Mouse (Mus musculus) midbrain, embryonic 12.5 days (tissue): ENCODE measurements around the gene Ints1. TPM values are rescaled to one million over a fixed set of nuclear protein-coding genes. Genes with fewer than 3 reads are reported as not detected.

Experiments
- ATAC-seq: fragments of 200-750 bp; cut with Nextera tagmentation; 2 replicates; pipeline ENCODE4 v1.8.0; 2017; ENCODE audit warnings: low read depth, moderate TSS enrichment, moderate library complexity; ENCODE audit not compliant: low FRiP score
- H3K27ac ChIP-seq: fragments of 300-500 bp; sonication (generic); replicated peaks from 2 replicates; pipeline ENCODE4 v1.5.1; 2016; ENCODE audit warnings: mild to moderate bottlenecking
- H3K27me3 ChIP-seq: fragments of 300-500 bp; sonication (generic); 2 replicates; pipeline ENCODE4 v1.6.1; 2016; ENCODE audit warnings: mild to moderate bottlenecking
- H3K36me3 ChIP-seq: fragments of 300-500 bp; sonication (generic); 2 replicates; pipeline ENCODE4 v1.6.1; 2016
- H3K4me1 ChIP-seq: fragments of 300-500 bp; sonication (generic); 2 replicates; pipeline ENCODE4 v1.6.1; 2016
- H3K4me2 ChIP-seq: fragments of 300-500 bp; sonication (generic); replicated peaks from 2 replicates; pipeline ENCODE4 v1.6.1; 2016; ENCODE audit warnings: mild to moderate bottlenecking, moderate library complexity
- H3K4me3 ChIP-seq: fragments of 300-500 bp; sonication (generic); 2 replicates; pipeline ENCODE4 v1.5.1; 2016; ENCODE audit warnings: mild to moderate bottlenecking
- H3K9ac ChIP-seq: fragments of 300-500 bp; sonication (generic); replicated peaks from 2 replicates; pipeline ENCODE4 v1.6.1; 2016; ENCODE audit warnings: mild to moderate bottlenecking, moderate library complexity
- H3K9me3 ChIP-seq: fragments of 300-500 bp; sonication (generic); 2 replicates; pipeline ENCODE4 v1.6.1; 2016; ENCODE audit warnings: mild to moderate bottlenecking
- WGBS: fragments of 180-500 bp; shearing (Covaris S2); methylation state at CpG from one replicate; pipeline ENCODE4 v1.1.7; 2016; 5-methylcytosine and 5-hydroxymethylcytosine counted together
- polyA plus RNA-seq: library from polyadenylated mRNA; unstranded; fragments of >200 nt; fragmentation: Nextera tagmentation; extraction: Ambion mirVana; gene quantifications from 2 replicates; pipeline ENCODE4 v1.2.1, GENCODE M21; 2016

Gene Ints1
- polyA plus RNA-seq, 1 experiment from 2014 or later = 39.8 TPM

DNA sequence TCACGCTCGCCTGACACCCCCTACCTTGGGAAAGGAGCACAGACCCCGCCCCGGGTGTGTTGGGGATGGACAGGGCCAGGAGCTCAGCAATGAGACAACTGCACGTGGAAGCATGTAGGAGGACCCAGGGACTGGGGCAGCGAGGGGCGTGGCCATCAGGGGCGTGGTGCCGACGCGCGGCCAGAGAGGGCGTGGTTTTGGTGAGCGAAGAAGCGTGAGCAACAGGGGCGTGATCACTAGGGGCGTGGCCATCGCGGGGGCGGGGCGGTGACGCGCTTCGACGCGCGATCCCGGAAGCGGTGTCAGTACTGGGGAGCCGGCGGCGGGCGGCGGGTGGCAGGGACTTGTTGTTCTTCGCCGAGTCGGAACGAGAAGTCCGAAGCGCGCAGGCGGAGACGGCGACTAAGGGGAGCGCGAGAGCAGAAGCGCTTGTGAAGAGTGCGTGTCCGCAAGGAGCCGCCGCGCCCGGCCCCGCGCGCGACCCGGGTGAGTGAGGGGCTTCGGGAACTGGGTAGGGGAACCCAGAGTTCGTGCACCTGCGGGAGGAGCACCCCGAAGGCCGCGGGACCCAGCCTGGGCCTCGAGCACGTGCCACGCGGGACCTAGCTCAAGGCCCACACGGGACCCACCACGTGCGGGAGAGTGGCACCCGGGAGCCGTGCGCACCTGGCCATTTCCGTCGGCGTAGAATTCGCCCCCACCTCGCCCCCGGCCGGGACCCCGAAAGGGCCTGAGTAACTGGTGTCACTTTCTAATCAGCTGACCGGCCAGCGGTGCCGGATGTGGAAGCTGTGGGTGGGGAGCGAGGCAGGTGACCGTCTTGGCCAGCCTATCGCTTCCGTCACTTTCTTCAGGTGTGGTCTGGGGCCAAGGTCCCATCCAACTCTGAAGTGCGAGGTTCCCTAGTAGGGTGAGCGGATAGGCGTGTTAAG lies 16.0 kb upstream of the Ints1 start, which contains the start of gene Mafk:
TSS of gene Mafk (plus strand) at position 287 of the 932 bp plus-strand sequence.
- H3K4me1 ChIP-seq = peaks cover 34% of the 10 kb centered on the region
- H3K4me2 ChIP-seq = peak within 1 kb of the TSS; percentile 92
- no peaks in the 10 kb centered on the region for H3K9me3 ChIP-seq
- peak within 1 kb of the TSS; percentile 15; the same call in 1 of the 2 replicates for H3K27ac ChIP-seq
- ATAC-seq = peak; percentile 90
- H3K4me3 ChIP-seq = peak within 1 kb of the TSS; percentile 79
- WGBS = under 1% methylated on average over 92 of the region's 92 CpGs
- H3K36me3 ChIP-seq = no peaks in the 10 kb centered on the region
- peaks cover 42% of the 10 kb centered on the region for H3K27me3 ChIP-seq
- peak within 1 kb of the TSS; percentile 68 for H3K9ac ChIP-seq

DNA sequence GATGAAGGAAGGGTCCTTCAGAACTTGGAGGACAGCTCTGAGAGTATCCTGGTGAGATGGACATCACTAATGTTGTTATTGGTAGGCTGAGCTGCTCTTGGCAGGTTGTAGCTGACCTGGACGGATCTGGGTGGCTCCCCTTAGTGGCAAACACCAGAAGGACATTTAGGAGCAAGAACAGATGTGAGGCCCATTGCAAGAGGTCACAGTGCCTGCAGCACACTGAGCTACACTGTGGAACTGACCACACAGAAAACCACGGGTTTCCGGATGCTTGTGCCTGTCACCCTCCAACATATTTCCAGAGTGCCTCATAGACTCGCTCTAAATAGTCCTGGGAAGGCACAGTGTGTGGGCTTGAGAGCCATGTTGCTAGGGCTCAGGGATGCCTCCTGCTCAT lies 14.0 kb upstream of the Ints1 start:
- H3K27me3 ChIP-seq = peaks cover 24% of the 10 kb centered on the region
- WGBS = 58% methylated on average over 4 of the region's 4 CpGs
- no peak overlapping the region for H3K27ac ChIP-seq
- H3K36me3 ChIP-seq = no peaks in the 10 kb centered on the region
- H3K9me3 ChIP-seq = no peaks in the 10 kb centered on the region
- H3K9ac ChIP-seq = no peak overlapping the region
- H3K4me2 ChIP-seq = no peak overlapping the region
- no peak for ATAC-seq
- peaks cover 22% of the 10 kb centered on the region for H3K4me1 ChIP-seq
- no peak overlapping the region for H3K4me3 ChIP-seq

DNA sequence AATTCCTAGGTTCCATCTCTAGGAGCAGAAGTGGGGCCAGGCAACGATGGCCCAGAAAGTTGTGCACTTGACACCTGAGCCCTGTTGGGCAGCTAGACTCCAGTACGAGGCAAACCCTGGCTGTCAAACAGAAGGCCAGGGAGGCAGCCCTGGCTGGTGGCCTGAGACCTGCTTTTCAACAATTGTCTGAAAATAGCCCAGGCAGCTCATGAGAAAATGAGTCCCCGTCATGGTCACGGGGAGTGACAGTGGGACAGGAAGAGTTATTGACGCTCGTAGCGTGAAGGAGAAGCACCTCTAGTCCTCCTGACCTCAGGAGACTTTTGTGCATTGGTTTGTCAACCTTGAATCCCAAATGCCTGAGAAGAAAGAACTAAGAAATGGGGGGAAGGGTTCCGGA lies 5.9 kb upstream of the Ints1 start:
- Histone ChIP-seq H3K4me1 (no peaks in the 10 kb centered on the region), H3K27me3 (0 out of 2 replicates have a peak, but pooled peaks cover 4% of the 10 kb centered on the region), H3K9ac (no peak overlapping the region), H3K4me2 (no peak overlapping the region), H3K4me3 (no peak overlapping the region), H3K36me3 (no peaks in the 10 kb centered on the region), H3K27ac (no peak overlapping the region), H3K9me3 (no peaks in the 10 kb centered on the region)
- WGBS = 86% methylated on average over 8 of the region's 8 CpGs
- ATAC-seq = no peak

DNA sequence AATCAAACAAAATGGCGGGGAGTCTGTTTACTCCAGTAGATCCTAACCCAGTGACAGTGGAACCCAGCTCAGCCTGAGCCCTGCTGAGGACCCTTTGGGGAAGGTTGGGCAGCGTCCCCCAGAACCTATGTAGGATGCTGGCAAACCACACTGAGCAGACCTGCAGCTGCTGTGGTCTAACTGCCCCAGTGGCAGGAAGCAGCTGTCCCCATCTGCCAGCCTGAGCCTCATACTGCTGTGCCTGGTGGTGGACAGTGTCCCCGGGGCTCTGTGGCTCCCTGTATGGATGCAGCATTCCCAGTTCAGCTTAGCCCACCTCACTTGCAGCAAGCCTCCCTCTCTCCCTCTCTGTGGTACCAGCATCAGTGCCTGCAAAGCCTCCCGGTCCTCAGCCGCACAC lies 1.5 kb upstream of the Ints1 start:
- WGBS = 83% methylated on average over 5 of the region's 5 CpGs
- H3K4me2 ChIP-seq = no peak overlapping the region
- no peaks in the 10 kb centered on the region for H3K27me3 ChIP-seq
- no peak for ATAC-seq
- no peaks in the 10 kb centered on the region for H3K9me3 ChIP-seq
- peaks cover 11% of the 10 kb centered on the region for H3K4me1 ChIP-seq
- no peak overlapping the region for H3K9ac ChIP-seq
- H3K4me3 ChIP-seq = no peak overlapping the region
- no peak overlapping the region for H3K27ac ChIP-seq
- H3K36me3 ChIP-seq = peaks cover 23% of the 10 kb centered on the region

DNA sequence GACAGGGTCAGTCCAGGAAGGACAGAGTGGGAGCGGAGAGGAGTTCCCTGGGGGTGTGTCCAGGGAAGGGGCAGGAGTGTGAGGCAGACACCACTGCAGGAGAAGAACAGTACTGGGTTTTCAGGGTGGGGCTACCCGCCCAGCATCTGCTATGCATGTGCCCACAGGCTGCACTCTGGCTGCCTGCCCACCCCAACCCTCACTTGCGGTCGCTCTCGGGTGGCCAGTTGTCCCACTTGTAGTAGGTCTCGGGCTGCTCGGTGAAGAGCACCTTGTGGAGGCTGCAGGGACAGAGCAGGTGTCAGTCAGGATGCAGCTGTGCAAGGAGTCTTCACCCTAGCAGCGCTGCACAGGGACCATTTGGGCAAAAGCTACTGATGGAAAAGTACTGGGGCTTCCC lies 7.3 kb downstream of the Ints1 start:
- Histone ChIP-seq H3K27me3 (no peaks in the 10 kb centered on the region), H3K4me1 (no peaks in the 10 kb centered on the region), H3K9ac (no peak overlapping the region), H3K36me3 (peaks cover 100% of the 10 kb centered on the region), H3K27ac (no peak overlapping the region), H3K9me3 (no peaks in the 10 kb centered on the region), H3K4me3 (no peak overlapping the region), H3K4me2 (no peak overlapping the region)
- WGBS = 92% methylated on average over 8 of the region's 8 CpGs
- ATAC-seq = no peak

DNA sequence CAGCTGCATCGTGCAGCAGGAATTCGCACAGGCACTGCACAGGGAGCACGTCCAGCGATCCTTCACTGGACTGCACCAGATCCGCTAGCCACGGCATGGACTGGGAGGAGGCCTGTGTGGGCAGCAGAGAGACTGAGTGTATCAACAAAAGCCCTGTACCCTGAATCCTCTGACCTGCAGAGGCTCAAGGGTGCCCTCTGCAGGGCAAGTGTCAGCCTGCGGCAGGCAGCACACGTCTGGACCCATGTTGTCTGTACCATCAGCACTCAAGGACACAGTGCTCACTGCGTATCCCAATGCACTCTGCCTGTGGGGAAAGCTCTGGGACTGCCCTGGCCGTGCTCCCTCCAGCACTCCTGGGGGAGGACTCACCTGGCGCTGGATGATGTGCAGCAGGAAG lies 11.2 kb downstream of the Ints1 start:
- peak; percentile 50; the same call in 1 of the 2 replicates for ATAC-seq
- H3K36me3 ChIP-seq = peaks cover 100% of the 10 kb centered on the region
- no peak overlapping the region for H3K4me2 ChIP-seq
- no peaks in the 10 kb centered on the region for H3K4me1 ChIP-seq
- no peak overlapping the region for H3K4me3 ChIP-seq
- H3K27me3 ChIP-seq = no peaks in the 10 kb centered on the region
- H3K9me3 ChIP-seq = no peaks in the 10 kb centered on the region
- WGBS = 77% methylated on average over 11 of the region's 11 CpGs
- H3K27ac ChIP-seq = no peak overlapping the region
- no peak overlapping the region for H3K9ac ChIP-seq

DNA sequence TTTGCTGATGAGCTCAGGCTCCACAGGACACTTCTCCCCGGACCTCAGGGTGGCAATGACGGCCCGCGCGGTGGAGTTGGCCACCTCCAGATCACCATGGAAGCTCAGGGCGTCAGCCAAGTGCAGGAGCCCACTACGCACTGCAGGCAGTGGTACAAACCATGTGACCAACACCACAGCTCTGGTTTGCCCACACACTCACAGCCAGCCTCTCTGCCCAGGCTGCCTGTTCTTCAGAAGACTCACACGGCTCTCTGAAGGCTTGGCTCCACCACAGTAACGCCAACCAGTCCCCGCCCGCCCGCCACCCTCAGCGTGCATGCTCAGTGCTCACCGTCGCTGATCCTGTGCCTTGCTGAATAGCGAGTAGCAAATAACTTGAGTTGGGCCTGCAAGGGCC lies 17.4 kb downstream of the Ints1 start:
- WGBS = 86% methylated on average over 16 of the region's 16 CpGs
- H3K27me3 ChIP-seq = no peaks in the 10 kb centered on the region
- H3K9ac ChIP-seq = no peak overlapping the region
- H3K27ac ChIP-seq = no peak overlapping the region
- no peaks in the 10 kb centered on the region for H3K9me3 ChIP-seq
- ATAC-seq = no peak
- H3K4me2 ChIP-seq = no peak overlapping the region
- H3K4me1 ChIP-seq = no peaks in the 10 kb centered on the region
- peaks cover 100% of the 10 kb centered on the region for H3K36me3 ChIP-seq
- H3K4me3 ChIP-seq = no peak overlapping the region

DNA sequence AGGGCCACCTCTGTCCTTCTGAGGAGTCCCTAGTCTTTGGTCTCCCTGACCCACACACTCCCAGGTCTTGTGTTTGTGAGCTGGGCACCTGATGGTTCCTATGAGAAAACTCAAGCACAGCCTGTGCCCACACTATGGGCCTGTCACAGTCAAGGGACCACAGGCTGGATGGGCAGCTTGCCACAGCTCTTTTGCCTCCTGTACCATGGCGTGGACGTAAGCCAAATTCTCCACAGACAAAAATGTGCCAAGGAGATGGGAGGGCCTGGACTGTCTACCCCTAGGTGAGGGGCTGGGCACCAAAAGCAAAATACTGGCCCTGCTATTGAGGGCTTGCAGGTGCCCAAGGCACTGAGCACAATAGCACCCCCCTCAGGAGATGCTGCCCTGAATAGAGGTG lies 18.9 kb downstream of the Ints1 start:
- no peak for ATAC-seq
- Histone ChIP-seq H3K4me3 (no peak overlapping the region), H3K4me1 (no peaks in the 10 kb centered on the region), H3K9ac (no peak overlapping the region), H3K9me3 (no peaks in the 10 kb centered on the region), H3K4me2 (no peak overlapping the region), H3K36me3 (peaks cover 100% of the 10 kb centered on the region), H3K27ac (no peak overlapping the region), H3K27me3 (no peaks in the 10 kb centered on the region)
- 97% methylated on average over 2 of the region's 2 CpGs for WGBS

DNA sequence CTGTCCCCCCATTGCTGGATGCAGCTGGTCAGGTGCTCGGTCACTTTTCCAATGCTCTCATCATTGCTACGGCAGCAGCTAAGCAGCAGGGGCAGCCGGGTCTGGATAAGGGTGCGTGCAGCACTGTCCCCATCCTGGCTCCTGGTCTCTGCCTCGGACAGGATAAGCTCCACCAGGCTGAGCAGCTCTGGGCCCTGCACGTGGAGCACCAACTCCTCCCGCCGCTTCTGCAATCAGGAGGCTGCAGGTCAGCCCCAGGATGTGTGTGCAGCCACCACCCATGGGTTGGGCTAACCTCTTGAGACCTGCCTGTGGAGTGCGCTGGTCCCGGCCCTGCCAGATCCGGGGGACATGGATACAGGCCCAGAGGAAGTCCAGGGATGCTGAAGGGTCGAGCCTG lies 19.3 kb downstream of the Ints1 start:
- H3K4me2 ChIP-seq = no peak overlapping the region
- H3K9ac ChIP-seq = no peak overlapping the region
- peaks cover 100% of the 10 kb centered on the region for H3K36me3 ChIP-seq
- ATAC-seq = no peak
- 92% methylated on average over 12 of the region's 12 CpGs for WGBS
- H3K27me3 ChIP-seq = no peaks in the 10 kb centered on the region
- H3K9me3 ChIP-seq = no peaks in the 10 kb centered on the region
- H3K27ac ChIP-seq = no peak overlapping the region
- H3K4me3 ChIP-seq = no peak overlapping the region
- no peaks in the 10 kb centered on the region for H3K4me1 ChIP-seq

DNA sequence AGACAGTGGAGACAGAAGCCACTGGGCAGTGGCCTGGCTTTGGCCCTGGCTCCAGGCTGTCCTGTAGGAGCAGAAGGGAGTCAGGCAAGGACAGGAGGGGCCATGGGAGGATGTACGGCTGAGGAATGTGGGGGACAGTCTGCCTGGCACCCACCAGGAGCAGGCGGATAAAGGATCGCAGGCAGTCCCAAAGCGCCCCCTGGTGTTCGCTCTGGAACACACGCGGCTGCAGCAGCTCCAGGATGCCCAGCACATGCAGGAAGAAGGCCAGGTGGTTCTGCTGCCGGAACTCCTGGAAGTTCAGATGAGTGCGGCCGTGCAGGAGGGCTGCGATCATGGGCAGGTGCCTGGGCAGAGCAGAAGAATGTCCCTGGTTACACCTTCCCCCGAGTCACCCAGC lies 20.7 kb downstream of the Ints1 start:
- H3K36me3 ChIP-seq = peaks cover 96% of the 10 kb centered on the region
- WGBS = 37% methylated on average over 12 of the region's 12 CpGs
- H3K9me3 ChIP-seq = no peaks in the 10 kb centered on the region
- H3K4me3 ChIP-seq = no peak overlapping the region
- H3K27me3 ChIP-seq = no peaks in the 10 kb centered on the region
- H3K27ac ChIP-seq = no peak overlapping the region
- H3K9ac ChIP-seq = no peak overlapping the region
- no peak for ATAC-seq
- H3K4me2 ChIP-seq = no peak overlapping the region
- H3K4me1 ChIP-seq = no peaks in the 10 kb centered on the region

DNA sequence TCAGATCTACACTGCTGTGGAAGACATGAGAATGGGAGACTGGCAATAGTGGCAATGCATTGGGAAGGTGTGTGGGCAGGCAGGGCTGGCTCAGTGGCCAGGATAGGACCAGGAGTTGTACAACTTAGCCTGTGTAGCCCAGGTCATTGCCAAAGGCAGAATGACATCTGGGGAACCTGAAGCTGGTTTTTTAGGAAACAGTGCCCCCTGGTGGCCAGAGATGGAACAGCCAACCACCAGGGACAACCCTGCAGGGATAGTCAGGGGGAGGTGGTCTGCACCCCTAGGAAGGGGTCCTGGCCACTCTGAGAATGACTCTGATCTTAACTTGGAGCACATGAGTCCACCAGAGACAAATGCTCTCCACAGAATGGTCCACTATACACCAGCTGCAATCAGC lies 24.9 kb downstream of the Ints1 start:
- no peaks in the 10 kb centered on the region for H3K4me1 ChIP-seq
- H3K27ac ChIP-seq = no peak overlapping the region
- ATAC-seq = 0 out of 2 replicates have a peak, but pooled peaks have one; percentile 21
- no peaks in the 10 kb centered on the region for H3K9me3 ChIP-seq
- no peak overlapping the region for H3K4me2 ChIP-seq
- H3K9ac ChIP-seq = no peak overlapping the region
- H3K27me3 ChIP-seq = peaks cover 6% of the 10 kb centered on the region; the same call in 1 of the 2 replicates
- no peak overlapping the region for H3K4me3 ChIP-seq
- H3K36me3 ChIP-seq = peaks cover 55% of the 10 kb centered on the region

DNA sequence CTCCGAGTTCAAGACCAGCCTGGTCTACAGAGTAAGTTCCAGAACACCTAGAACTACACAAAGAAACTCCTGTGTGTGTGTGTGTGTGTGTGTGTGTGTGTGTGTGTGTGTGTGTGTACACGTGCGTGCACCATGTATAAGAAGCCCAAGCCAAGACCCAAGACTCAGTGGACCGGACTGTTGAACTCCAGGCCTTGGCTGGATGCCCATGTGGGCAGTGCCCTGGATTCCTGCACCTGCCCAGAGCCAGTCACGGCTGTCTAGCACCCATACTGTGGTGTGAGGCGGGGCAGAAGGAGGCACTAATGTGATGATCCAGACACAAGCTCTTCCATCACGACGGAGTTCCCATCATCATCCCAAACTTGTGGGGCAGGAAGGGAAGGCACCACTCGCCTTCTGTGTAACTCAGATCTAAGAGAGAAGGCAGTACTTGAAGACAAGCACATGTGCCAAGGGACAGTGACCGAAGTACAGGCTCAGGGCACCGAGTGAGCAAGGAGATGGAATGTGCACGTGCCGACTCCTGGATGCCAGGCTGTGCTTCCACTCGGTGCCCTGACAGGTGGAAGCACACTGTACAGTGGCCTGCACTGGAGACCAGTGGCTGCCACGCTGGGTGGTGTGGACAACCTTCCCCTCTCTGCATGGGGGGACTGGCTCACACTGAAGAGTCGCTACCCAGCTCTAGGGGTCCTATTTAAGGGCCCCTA lies 25.9 kb downstream of the Ints1 start:
- Histone ChIP-seq H3K36me3 (peaks cover 45% of the 10 kb centered on the region), H3K27me3 (peaks cover 13% of the 10 kb centered on the region; the same call in 1 of the 2 replicates), H3K9ac (no peak overlapping the region), H3K4me2 (no peak overlapping the region), H3K4me1 (no peaks in the 10 kb centered on the region), H3K4me3 (no peak overlapping the region), H3K27ac (no peak overlapping the region), H3K9me3 (no peaks in the 10 kb centered on the region)
- peak; percentile 20; the same call in 1 of the 2 replicates for ATAC-seq
- WGBS = 85% methylated on average over 16 of the region's 16 CpGs
